In the genomic region with DNA sequence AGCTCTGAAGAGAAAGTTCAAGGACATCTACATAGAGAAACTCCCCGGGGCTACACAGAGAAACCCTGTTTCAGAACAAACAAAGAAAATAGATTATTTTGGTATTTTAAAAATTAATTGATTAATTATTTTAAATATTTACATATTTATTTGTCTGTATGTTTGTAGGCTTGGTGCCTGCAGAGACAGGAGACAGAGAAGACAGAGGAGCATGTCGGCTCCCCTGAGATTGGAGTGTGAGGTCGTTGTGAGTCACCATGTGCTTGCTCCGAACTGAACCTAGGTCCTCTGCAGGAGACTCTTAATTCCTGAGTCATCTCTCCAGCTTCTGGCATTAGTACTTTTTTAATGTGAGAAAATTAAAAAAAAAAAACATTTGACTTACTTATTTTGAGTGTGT, we compare ENCODE assay signal across 15 mouse cellular contexts. TPM values are rescaled to one million over a fixed set of nuclear protein-coding genes. Genes with fewer than 3 reads are reported as not detected.
"Had no signal": no experiment of that assay in that cellular context is flagged by ENCODE, and none has a peak within 500 bp of the region (broad histone marks: within the 10 kb centered on the region; RNA-seq: fewer than 3 reads in every experiment).

No protein-coding gene starts in this region.

- DNase-seq: kidney, postnatal 25 days; layer of hippocampus, adult 9-11 months; liver, embryonic 13.5 days; lung, adult 2 months; lung, postnatal 14 days; retina, postnatal 1 day; thymus, adult 18-20 months; thymus, postnatal 36 days had no signal

- H3K27me3 ChIP-seq: midbrain, embryonic 12.5 days; midbrain, embryonic 15.5 days; neural tube, embryonic 12.5 days; neural tube, embryonic 15.5 days had no signal

- H3K36me3 ChIP-seq: liver, embryonic 13.5 days; midbrain, embryonic 12.5 days; midbrain, embryonic 15.5 days; neural tube, embryonic 12.5 days; neural tube, embryonic 15.5 days had no signal

- H3K4me3 ChIP-seq: layer of hippocampus, adult 2 months; liver, embryonic 13.5 days; midbrain, embryonic 12.5 days; midbrain, embryonic 15.5 days; neural tube, embryonic 12.5 days; neural tube, embryonic 15.5 days had no signal

RNA-seq across cellular contexts. Expression of a gene that starts 24.2 kb away (rescaled TPM):
- total RNA-seq: megakaryocyte, adult 5-6 weeks had no signal
- polyA plus RNA-seq: macrophage had no signal
